Mouse (Mus musculus): ENCODE data around the gene Tmem189. TPM values are rescaled to one million over a fixed set of nuclear protein-coding genes. Genes with fewer than 3 reads are reported as not detected.
A peak's percentile ranks its signal among the peaks of the same experiment; 100 is the strongest.

Gene Tmem189
- polyA plus RNA-seq, 1 experiment from 2014 or later = 22.1 TPM

GRCm38 (mm10) chr2:167605178-167605794, 84.3 kb downstream of the Tmem189 start:
- 28% methylated on average over 11 of the region's 11 CpGs for WGBS
- Histone ChIP-seq H3K4me1 (no peaks in the 10 kb centered on the region), H3K36me3 (ENCODE audit: poor library complexity, severe bottlenecking) (peaks cover 30% of the 10 kb centered on the region), H3K4me3 (no peak overlapping the region), H3K9me3 (replicated peaks) (no peaks in the 10 kb centered on the region), H3K27me3 (0 out of 2 replicates have a peak, but pooled peaks cover 6% of the 10 kb centered on the region), H3K4me2 (no peak overlapping the region), H3K9ac (no peak overlapping the region), H3K27ac (no peak overlapping the region)
- ATAC-seq = peak; percentile 76

- Histone ChIP-seq H3K9me3 (replicated peaks) (no peaks in the 10 kb centered on the region), H3K9ac (no peak overlapping the region), H3K36me3 (ENCODE audit: poor library complexity, severe bottlenecking) (peaks cover 17% of the 10 kb centered on the region), H3K27me3 (0 out of 2 replicates have a peak, but pooled peaks cover 9% of the 10 kb centered on the region), H3K4me1 (no peaks in the 10 kb centered on the region), H3K4me3 (no peak overlapping the region), H3K4me2 (no peak overlapping the region), H3K27ac (no peak overlapping the region)
- no peak for ATAC-seq
- WGBS = 47% methylated on average over 5 of the region's 5 CpGs
Measured at GRCm38 (mm10) chr2:167602978-167603377, 86.6 kb downstream of the Tmem189 start.

GRCm38 (mm10) chr2:167602364-167602763, 87.3 kb downstream of the Tmem189 start:
- Histone ChIP-seq H3K9ac (no peak overlapping the region), H3K27me3 (0 out of 2 replicates have a peak, but pooled peaks cover 9% of the 10 kb centered on the region), H3K4me2 (no peak overlapping the region), H3K27ac (no peak overlapping the region), H3K4me1 (peaks cover 5% of the 10 kb centered on the region), H3K9me3 (replicated peaks) (no peaks in the 10 kb centered on the region), H3K4me3 (no peak overlapping the region), H3K36me3 (ENCODE audit: poor library complexity, severe bottlenecking) (peaks cover 14% of the 10 kb centered on the region)
- ATAC-seq = no peak
- 80% methylated on average over 2 of the region's 2 CpGs for WGBS

GRCm38 (mm10) chr2:167600481-167600995, 89.1 kb downstream of the Tmem189 start:
- WGBS = 68% methylated on average over 8 of the region's 8 CpGs
- Histone ChIP-seq H3K27me3 (peaks cover 13% of the 10 kb centered on the region; the same call in 1 of the 2 replicates), H3K4me1 (peaks cover 8% of the 10 kb centered on the region), H3K36me3 (ENCODE audit: poor library complexity, severe bottlenecking) (no peaks in the 10 kb centered on the region), H3K9ac (no peak overlapping the region), H3K9me3 (replicated peaks) (no peaks in the 10 kb centered on the region), H3K4me3 (no peak overlapping the region), H3K4me2 (no peak overlapping the region), H3K27ac (no peak overlapping the region)
- no peak for ATAC-seq

GRCm38 (mm10) chr2:167599917-167600316, 89.7 kb downstream of the Tmem189 start:
- no peak overlapping the region for H3K4me3 ChIP-seq
- no peaks in the 10 kb centered on the region for H3K9me3 ChIP-seq (replicated peaks)
- peaks cover 13% of the 10 kb centered on the region; the same call in 1 of the 2 replicates for H3K27me3 ChIP-seq
- H3K4me2 ChIP-seq = no peak overlapping the region
- no peak overlapping the region for H3K27ac ChIP-seq
- WGBS = 72% methylated on average over 6 of the region's 6 CpGs
- peaks cover 8% of the 10 kb centered on the region for H3K4me1 ChIP-seq
- H3K36me3 ChIP-seq (ENCODE audit: poor library complexity, severe bottlenecking) = no peaks in the 10 kb centered on the region
- no peak for ATAC-seq
- no peak overlapping the region for H3K9ac ChIP-seq

- Histone ChIP-seq H3K4me2 (no peak overlapping the region), H3K36me3 (ENCODE audit: poor library complexity, severe bottlenecking) (no peaks in the 10 kb centered on the region), H3K4me3 (no peak overlapping the region), H3K27ac (no peak overlapping the region), H3K27me3 (peaks cover 8% of the 10 kb centered on the region; the same call in 1 of the 2 replicates), H3K9ac (no peak overlapping the region), H3K4me1 (peaks cover 11% of the 10 kb centered on the region), H3K9me3 (replicated peaks) (no peaks in the 10 kb centered on the region)
- 71% methylated on average over 5 of the region's 5 CpGs for WGBS
- no peak for ATAC-seq
Measured at GRCm38 (mm10) chr2:167599195-167599594, 90.4 kb downstream of the Tmem189 start.

GRCm38 (mm10) chr2:167597492-167598186, 92.0 kb downstream of the Tmem189 start:
- H3K4me3 ChIP-seq = peak overlapping the region; percentile 17; the same call in 1 of the 2 replicates
- H3K9ac ChIP-seq = peak overlapping the region; percentile 48; the same call in 1 of the 2 replicates
- H3K9me3 ChIP-seq (replicated peaks) = no peaks in the 10 kb centered on the region
- peak overlapping the region; percentile 52 for H3K4me2 ChIP-seq
- 38% methylated on average over 38 of the region's 40 CpGs for WGBS
- H3K4me1 ChIP-seq = peaks cover 14% of the 10 kb centered on the region
- peak; percentile 30; the same call in 1 of the 2 replicates for ATAC-seq
- no peaks in the 10 kb centered on the region for H3K36me3 ChIP-seq (ENCODE audit: poor library complexity, severe bottlenecking)
- H3K27ac ChIP-seq = no peak overlapping the region
- peaks cover 6% of the 10 kb centered on the region; the same call in 1 of the 2 replicates for H3K27me3 ChIP-seq

GRCm38 (mm10) chr2:167596726-167597491, 92.7 kb downstream of the Tmem189 start:
- Histone ChIP-seq H3K9ac (peak overlapping the region; percentile 48; the same call in 1 of the 2 replicates), H3K4me3 (peak overlapping the region; percentile 17; the same call in 1 of the 2 replicates), H3K27me3 (peaks cover 6% of the 10 kb centered on the region; the same call in 1 of the 2 replicates), H3K27ac (no peak overlapping the region), H3K36me3 (ENCODE audit: poor library complexity, severe bottlenecking) (no peaks in the 10 kb centered on the region), H3K4me2 (peak overlapping the region; percentile 52), H3K4me1 (peaks cover 14% of the 10 kb centered on the region), H3K9me3 (replicated peaks) (no peaks in the 10 kb centered on the region)
- WGBS = 48% methylated on average over 26 of the region's 27 CpGs
- ATAC-seq = 0 out of 2 replicates have a peak, but pooled peaks have one; percentile 33

GRCm38 (mm10) chr2:167596262-167596661, 93.4 kb downstream of the Tmem189 start:
- 60% methylated on average over 3 of the region's 4 CpGs for WGBS
- H3K27ac ChIP-seq = no peak overlapping the region

GRCm38 (mm10) chr2:167595761-167596171, 93.9 kb downstream of the Tmem189 start:
- peaks cover 6% of the 10 kb centered on the region; the same call in 1 of the 2 replicates for H3K27me3 ChIP-seq
- H3K4me3 ChIP-seq = no peak overlapping the region
- no peak for ATAC-seq
- peaks cover 14% of the 10 kb centered on the region for H3K4me1 ChIP-seq
- no peaks in the 10 kb centered on the region for H3K9me3 ChIP-seq (replicated peaks)
- H3K4me2 ChIP-seq = no peak overlapping the region
- no peak overlapping the region for H3K9ac ChIP-seq
- H3K27ac ChIP-seq = no peak overlapping the region
- H3K36me3 ChIP-seq (ENCODE audit: poor library complexity, severe bottlenecking) = no peaks in the 10 kb centered on the region
- WGBS = 54% methylated on average over 14 of the region's 14 CpGs

More at GRCm38 (mm10) chr2:167596262-167596661, 93.4 kb downstream of the Tmem189 start:
- no peak overlapping the region for H3K9ac ChIP-seq
- H3K4me1 ChIP-seq = peaks cover 14% of the 10 kb centered on the region
- H3K4me3 ChIP-seq = no peak overlapping the region
- no peaks in the 10 kb centered on the region for H3K36me3 ChIP-seq (ENCODE audit: poor library complexity, severe bottlenecking)
- no peaks in the 10 kb centered on the region for H3K9me3 ChIP-seq (replicated peaks)
- no peak for ATAC-seq
- no peak overlapping the region for H3K4me2 ChIP-seq
- H3K27me3 ChIP-seq = peaks cover 6% of the 10 kb centered on the region; the same call in 1 of the 2 replicates

GRCm38 (mm10) chr2:167594444-167594934, 95.1 kb downstream of the Tmem189 start:
- Histone ChIP-seq H3K9ac (no peak overlapping the region), H3K9me3 (replicated peaks) (no peaks in the 10 kb centered on the region), H3K4me2 (no peak overlapping the region), H3K27ac (no peak overlapping the region), H3K27me3 (peaks cover 8% of the 10 kb centered on the region; the same call in 1 of the 2 replicates), H3K36me3 (ENCODE audit: poor library complexity, severe bottlenecking) (no peaks in the 10 kb centered on the region), H3K4me1 (peaks cover 14% of the 10 kb centered on the region), H3K4me3 (no peak overlapping the region)
- no peak for ATAC-seq
- 41% methylated on average over 10 of the region's 10 CpGs for WGBS
